Mouse (Mus musculus): Measurements from ENCODE around the gene Fbxl18. TPM values are rescaled to one million over a fixed set of nuclear protein-coding genes. Genes with fewer than 3 reads are reported as not detected.

Gene Fbxl18
- polyA plus RNA-seq, 1 experiment, result 11.5 TPM

DNA sequence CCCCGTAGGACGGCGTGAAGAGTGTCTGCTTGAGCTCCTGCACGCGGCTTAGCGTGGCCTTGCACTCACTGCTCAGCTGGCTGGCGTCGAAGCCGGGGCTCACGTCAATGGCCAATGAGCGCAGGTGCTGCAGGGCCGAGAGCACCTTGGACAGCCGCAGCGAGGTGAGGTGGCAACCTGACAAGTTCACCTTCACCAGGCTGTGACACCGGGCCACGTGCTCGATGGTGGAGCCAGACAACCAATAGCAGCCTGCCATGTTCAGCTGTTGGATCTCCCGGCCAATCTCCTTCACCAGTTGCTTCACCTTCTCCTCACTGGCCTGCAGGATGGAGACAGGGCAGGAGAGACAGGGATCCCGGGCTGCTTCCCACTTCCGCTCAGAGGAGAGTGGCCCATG, 8.5 kb downstream of the Fbxl18 start:
- Histone ChIP-seq H3K36me3 (ENCODE audit: control insufficient read depth, insufficient read depth, low read length) (no peaks in the 10 kb centered on the region), H3K27me3 (replicated peaks; ENCODE audit: control insufficient read depth, insufficient read depth, low read length) (no peaks in the 10 kb centered on the region), H3K4me3 (ENCODE audit: insufficient read depth, low read depth, low read length) (no peak overlapping the region), H3K4me1 (ENCODE audit: control insufficient read depth, insufficient read depth, low read length) (no peaks in the 10 kb centered on the region), H3K27ac (ENCODE audit: insufficient read depth, low read depth, low read length) (no peak overlapping the region)
- WGBS, result 94% methylated on average over 20 of the region's 20 CpGs
- no peak for DNase-seq
- TF ChIP-seq POLR2A (IDR thresholded peaks at IDR 0.05; ENCODE audit: low read depth, low read length) (no peak), CTCF (conservative IDR thresholded peaks at IDR 0.05; ENCODE audit: insufficient read depth, insufficient read length, low read depth, low read length) (no peak)

DNA sequence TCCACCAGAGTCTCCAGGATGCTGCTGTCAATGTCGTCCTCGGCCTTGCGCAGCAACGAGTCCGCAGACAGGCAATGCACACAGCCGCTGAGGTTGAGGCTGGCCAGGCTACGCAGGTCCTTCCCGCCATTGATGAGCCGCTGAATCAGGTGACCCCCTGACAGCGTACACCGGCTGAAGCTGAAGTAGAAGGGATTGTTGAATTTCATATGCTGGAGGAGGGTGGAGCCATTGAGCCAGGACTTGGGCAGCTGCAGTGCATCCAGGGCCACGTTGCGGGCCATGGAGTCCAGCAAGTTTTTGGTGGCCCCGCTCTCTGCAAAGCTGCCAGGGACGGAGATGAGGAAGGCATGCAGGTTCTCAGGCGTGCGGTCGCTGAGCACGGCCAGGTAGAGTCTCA, 9.0 kb downstream of the Fbxl18 start:
- no peaks in the 10 kb centered on the region for H3K27me3 ChIP-seq (replicated peaks; ENCODE audit: control insufficient read depth, insufficient read depth, low read length)
- WGBS, result 93% methylated on average over 19 of the region's 19 CpGs
- DNase-seq, result no peak
- no peak overlapping the region for H3K4me3 ChIP-seq (ENCODE audit: insufficient read depth, low read depth, low read length)
- H3K27ac ChIP-seq (ENCODE audit: insufficient read depth, low read depth, low read length), result no peak overlapping the region
- H3K4me1 ChIP-seq (ENCODE audit: control insufficient read depth, insufficient read depth, low read length), result no peaks in the 10 kb centered on the region
- H3K36me3 ChIP-seq (ENCODE audit: control insufficient read depth, insufficient read depth, low read length), result no peaks in the 10 kb centered on the region
- TF ChIP-seq POLR2A (IDR thresholded peaks at IDR 0.05; ENCODE audit: low read depth, low read length), result no peak
- TF ChIP-seq CTCF (conservative IDR thresholded peaks at IDR 0.05; ENCODE audit: insufficient read depth, insufficient read length, low read depth, low read length), result no peak

DNA sequence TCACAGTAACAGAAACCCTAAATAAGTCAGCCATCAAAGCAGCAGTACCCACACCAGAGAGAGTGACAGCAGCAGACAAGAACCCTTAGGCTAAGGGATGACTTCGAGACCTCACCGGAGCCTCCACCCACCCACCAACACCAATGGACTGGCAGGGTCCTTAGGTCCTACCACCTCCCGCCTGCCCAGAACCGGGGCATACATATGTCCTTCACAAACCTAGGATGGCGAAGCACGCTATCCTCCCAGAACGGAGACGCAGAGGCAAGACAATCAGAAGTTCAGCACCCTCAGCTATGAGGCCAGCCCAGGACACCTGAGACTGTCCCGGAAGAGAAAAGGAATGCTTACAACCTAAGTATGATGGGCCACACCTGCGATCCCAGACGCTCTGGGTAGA, 12.8 kb downstream of the Fbxl18 start:
- Histone ChIP-seq H3K36me3 (ENCODE audit: control insufficient read depth, insufficient read depth, low read length) (no peaks in the 10 kb centered on the region), H3K27ac (ENCODE audit: insufficient read depth, low read depth, low read length) (no peak overlapping the region), H3K4me3 (ENCODE audit: insufficient read depth, low read depth, low read length) (no peak overlapping the region), H3K27me3 (replicated peaks; ENCODE audit: control insufficient read depth, insufficient read depth, low read length) (no peaks in the 10 kb centered on the region), H3K4me1 (ENCODE audit: control insufficient read depth, insufficient read depth, low read length) (no peaks in the 10 kb centered on the region)
- no peak for DNase-seq
- TF ChIP-seq CTCF (conservative IDR thresholded peaks at IDR 0.05; ENCODE audit: insufficient read depth, insufficient read length, low read depth, low read length) (no peak), POLR2A (IDR thresholded peaks at IDR 0.05; ENCODE audit: low read depth, low read length) (no peak)
- WGBS, result 85% methylated on average over 11 of the region's 11 CpGs

GRCm38 (mm10) chr5:142881936-142882335, 13.3 kb downstream of the Fbxl18 start:
- DNase-seq, result peak; percentile 72
- Histone ChIP-seq H3K27me3 (replicated peaks; ENCODE audit: control insufficient read depth, insufficient read depth, low read length) (no peaks in the 10 kb centered on the region), H3K4me1 (ENCODE audit: control insufficient read depth, insufficient read depth, low read length) (no peaks in the 10 kb centered on the region), H3K36me3 (ENCODE audit: control insufficient read depth, insufficient read depth, low read length) (no peaks in the 10 kb centered on the region), H3K27ac (ENCODE audit: insufficient read depth, low read depth, low read length) (peak overlapping the region; percentile 61), H3K4me3 (ENCODE audit: insufficient read depth, low read depth, low read length) (no peak overlapping the region)
- WGBS, result 70% methylated on average over 8 of the region's 8 CpGs
- no peak for TF ChIP-seq POLR2A (IDR thresholded peaks at IDR 0.05; ENCODE audit: low read depth, low read length)
- no peak for TF ChIP-seq CTCF (conservative IDR thresholded peaks at IDR 0.05; ENCODE audit: insufficient read depth, insufficient read length, low read depth, low read length)

GRCm38 (mm10) chr5:142880806-142881516, 14.3 kb downstream of the Fbxl18 start:
- no peaks in the 10 kb centered on the region for H3K27me3 ChIP-seq (replicated peaks; ENCODE audit: control insufficient read depth, insufficient read depth, low read length)
- no peaks in the 10 kb centered on the region for H3K4me1 ChIP-seq (ENCODE audit: control insufficient read depth, insufficient read depth, low read length)
- H3K4me3 ChIP-seq (ENCODE audit: insufficient read depth, low read depth, low read length), result no peak overlapping the region
- 43% methylated on average over 13 of the region's 13 CpGs for WGBS
- peak overlapping the region; percentile 61 for H3K27ac ChIP-seq (ENCODE audit: insufficient read depth, low read depth, low read length)
- TF ChIP-seq CTCF (conservative IDR thresholded peaks at IDR 0.05; ENCODE audit: insufficient read depth, insufficient read length, low read depth, low read length) (no peak), POLR2A (IDR thresholded peaks at IDR 0.05; ENCODE audit: low read depth, low read length) (no peak)
- peak; percentile 86 for DNase-seq
- H3K36me3 ChIP-seq (ENCODE audit: control insufficient read depth, insufficient read depth, low read length), result no peaks in the 10 kb centered on the region

DNA sequence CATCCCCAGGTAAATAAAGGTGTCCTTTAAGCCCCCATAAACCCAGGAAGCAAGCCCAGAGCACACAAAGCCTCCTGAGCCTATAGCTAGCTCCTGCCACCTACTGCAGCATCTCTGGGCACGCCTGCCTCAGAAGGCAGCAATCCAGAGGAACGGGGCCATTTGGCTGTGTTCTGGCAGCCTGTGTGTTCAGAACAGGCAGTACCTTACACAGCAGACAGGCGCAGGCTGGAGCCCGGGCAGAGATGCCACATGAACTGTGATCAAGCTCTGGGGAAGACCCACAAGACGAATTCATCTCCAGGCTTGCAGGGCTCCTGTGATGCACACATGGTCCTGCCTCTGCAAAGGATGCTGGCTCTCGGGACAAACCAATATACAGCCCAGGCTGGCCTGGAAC, 15.0 kb downstream of the Fbxl18 start:
- Histone ChIP-seq H3K27ac (ENCODE audit: insufficient read depth, low read depth, low read length) (no peak overlapping the region), H3K27me3 (replicated peaks; ENCODE audit: control insufficient read depth, insufficient read depth, low read length) (no peaks in the 10 kb centered on the region), H3K4me3 (ENCODE audit: insufficient read depth, low read depth, low read length) (no peak overlapping the region), H3K36me3 (ENCODE audit: control insufficient read depth, insufficient read depth, low read length) (no peaks in the 10 kb centered on the region), H3K4me1 (ENCODE audit: control insufficient read depth, insufficient read depth, low read length) (no peaks in the 10 kb centered on the region)
- DNase-seq, result no peak
- 79% methylated on average over 6 of the region's 6 CpGs for WGBS
- TF ChIP-seq CTCF (conservative IDR thresholded peaks at IDR 0.05; ENCODE audit: insufficient read depth, insufficient read length, low read depth, low read length), result no peak
- no peak for TF ChIP-seq POLR2A (IDR thresholded peaks at IDR 0.05; ENCODE audit: low read depth, low read length)

DNA sequence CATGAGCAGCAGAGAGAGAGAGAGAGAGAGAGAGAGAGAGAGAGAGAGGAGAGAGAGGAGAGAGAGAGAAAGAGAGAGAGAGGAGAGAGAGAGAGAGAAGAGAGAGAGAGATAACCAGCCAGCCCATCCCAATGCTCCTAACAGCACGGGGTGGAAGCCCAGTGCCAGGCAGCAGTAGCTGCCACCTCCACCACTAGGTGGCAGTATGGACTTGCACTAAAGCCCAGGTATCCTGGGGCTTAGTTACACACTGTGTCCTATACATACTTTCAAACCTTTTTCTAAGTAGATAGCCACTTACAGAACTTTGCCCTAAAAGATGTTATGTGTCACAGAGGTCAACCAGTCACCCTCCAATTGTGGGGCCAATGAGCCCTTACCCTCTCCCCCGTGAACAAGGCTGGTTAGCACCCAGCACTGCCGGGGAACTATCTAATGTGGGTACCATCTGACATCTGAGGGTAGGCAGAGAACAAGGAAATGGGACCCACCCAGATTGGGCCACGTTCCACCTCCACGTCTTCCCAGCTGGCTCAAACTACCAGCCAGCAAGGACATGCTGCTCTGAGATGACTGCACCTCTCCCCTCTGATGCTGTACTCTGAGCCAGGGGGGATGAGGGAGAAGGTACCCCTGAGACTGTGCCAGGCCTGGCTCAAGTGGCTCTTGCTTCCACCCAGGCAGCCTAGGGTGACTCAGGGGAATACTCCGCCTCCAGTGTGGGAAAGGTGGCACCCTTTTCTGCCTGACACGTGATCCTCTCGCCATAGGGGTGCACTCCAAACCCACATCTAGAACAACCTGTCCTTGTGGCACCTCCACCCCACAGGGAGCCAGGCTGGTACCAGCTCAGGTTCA, 15.7 kb downstream of the Fbxl18 start:
- Histone ChIP-seq H3K27me3 (replicated peaks; ENCODE audit: control insufficient read depth, insufficient read depth, low read length) (no peaks in the 10 kb centered on the region), H3K4me3 (ENCODE audit: insufficient read depth, low read depth, low read length) (no peak overlapping the region), H3K27ac (ENCODE audit: insufficient read depth, low read depth, low read length) (no peak overlapping the region), H3K4me1 (ENCODE audit: control insufficient read depth, insufficient read depth, low read length) (no peaks in the 10 kb centered on the region), H3K36me3 (ENCODE audit: control insufficient read depth, insufficient read depth, low read length) (no peaks in the 10 kb centered on the region)
- 61% methylated on average over 8 of the region's 8 CpGs for WGBS
- DNase-seq, result peak; percentile 85
- TF ChIP-seq CTCF (conservative IDR thresholded peaks at IDR 0.05; ENCODE audit: insufficient read depth, insufficient read length, low read depth, low read length) (peak; percentile 96), POLR2A (IDR thresholded peaks at IDR 0.05; ENCODE audit: low read depth, low read length) (no peak)

All from kidney, adult 2 months (tissue).